Mouse (Mus musculus) liver, embryonic 15.5 days (tissue): ENCODE results near the gene Rcan1. TPM values are rescaled to one million over a fixed set of nuclear protein-coding genes. Genes with fewer than 3 reads are reported as not detected.
"Not testable (repeated sequence)": the region's sequence is repeated elsewhere in the genome, so short reads cannot be mapped to it uniquely, and the experiment has no call there.

Experiments
- ATAC-seq: fragments of 200-750 bp; cut with Nextera tagmentation; 2 replicates; pipeline ENCODE4 v1.8.0; 2017; ENCODE audit warnings: moderate number of reproducible peaks, mild to moderate bottlenecking, moderate library complexity; ENCODE audit not compliant: insufficient read depth
- H3K27ac ChIP-seq: fragments of 300-500 bp; sonication (generic); replicated peaks from 2 replicates; pipeline ENCODE4 v1.5.1; 2015; ENCODE audit warnings: mild to moderate bottlenecking, inconsistent platforms
- H3K27me3 ChIP-seq: fragments of 300-500 bp; sonication (generic); 2 replicates; pipeline ENCODE4 v1.6.1; 2015; ENCODE audit warnings: mild to moderate bottlenecking, inconsistent platforms
- H3K36me3 ChIP-seq: fragments of 300-500 bp; sonication (generic); replicated peaks from 2 replicates; pipeline ENCODE4 v1.6.1; 2015; ENCODE audit warnings: moderate library complexity, mild to moderate bottlenecking, inconsistent platforms
- H3K4me1 ChIP-seq: fragments of 300-500 bp; sonication (generic); replicated peaks from 2 replicates; pipeline ENCODE4 v1.6.1; 2015; ENCODE audit warnings: inconsistent platforms
- H3K4me2 ChIP-seq: fragments of 300-500 bp; sonication (generic); 2 replicates; pipeline ENCODE4 v1.6.1; 2015; ENCODE audit warnings: moderate library complexity, mild to moderate bottlenecking, inconsistent platforms
- H3K4me3 ChIP-seq: fragments of 300-500 bp; sonication (generic); replicated peaks from 2 replicates; pipeline ENCODE4 v1.5.1; 2015; ENCODE audit warnings: mild to moderate bottlenecking, inconsistent platforms
- H3K9ac ChIP-seq: fragments of 300-500 bp; sonication (generic); 2 replicates; pipeline ENCODE4 v1.6.1; 2015; ENCODE audit warnings: moderate library complexity, mild to moderate bottlenecking, inconsistent platforms
- H3K9me3 ChIP-seq: fragments of 300-500 bp; sonication (generic); replicated peaks from 2 replicates; pipeline ENCODE4 v1.6.1; 2016; ENCODE audit warnings: inconsistent platforms
- WGBS: fragments of 180-500 bp; shearing (Covaris S2); methylation state at CpG from one replicate; pipeline ENCODE4 v1.1.7; 2015; ENCODE audit warnings: mixed read lengths; ENCODE audit not compliant: insufficient replicate concordance; 5-methylcytosine and 5-hydroxymethylcytosine counted together
- polyA plus RNA-seq: library from polyadenylated mRNA; unstranded; fragments of >200 nt; fragmentation: Nextera tagmentation; extraction: Ambion mirVana; gene quantifications from 2 replicates; pipeline ENCODE4 v1.2.1, GENCODE M21; 2015

Rcan1 gene
- 9.1 and 9.3 TPM in 2 replicates for polyA plus RNA-seq

DNA sequence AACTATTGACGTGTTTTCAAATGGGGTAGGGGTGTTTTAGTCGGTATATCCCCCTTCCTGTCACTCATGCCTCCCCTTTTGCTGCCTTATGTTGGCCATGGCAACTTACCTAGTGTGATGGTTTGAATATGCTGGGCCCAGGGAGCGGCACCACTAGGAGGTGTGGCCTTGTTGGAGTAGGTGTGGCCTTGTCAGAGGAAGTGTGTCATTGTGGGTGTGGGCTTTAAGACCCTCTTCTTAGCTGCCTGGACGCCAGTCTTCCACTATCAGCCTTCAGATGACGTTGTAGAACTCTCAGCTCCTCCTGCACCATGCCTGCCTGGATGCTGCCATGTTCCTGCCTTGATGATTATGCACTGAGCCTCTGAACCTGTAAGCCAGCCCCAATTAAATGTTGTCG, at the start of gene Rcan1:
TSS of gene Rcan1 (minus strand) at position 162 of the 400 bp plus-strand sequence.
- Histone ChIP-seq H3K9me3 (no peaks in the 10 kb centered on the region), H3K27me3 (no peaks in the 10 kb centered on the region), H3K36me3 (no peaks in the 10 kb centered on the region), H3K4me2 (no peak within 1 kb of the TSS), H3K9ac (no peak within 1 kb of the TSS), H3K4me1 (peaks cover 11% of the 10 kb centered on the region), H3K27ac (no peak within 1 kb of the TSS), H3K4me3 (no peak within 1 kb of the TSS)
- 43% methylated on average over 6 of the region's 6 CpGs for WGBS
- no peak for ATAC-seq

DNA sequence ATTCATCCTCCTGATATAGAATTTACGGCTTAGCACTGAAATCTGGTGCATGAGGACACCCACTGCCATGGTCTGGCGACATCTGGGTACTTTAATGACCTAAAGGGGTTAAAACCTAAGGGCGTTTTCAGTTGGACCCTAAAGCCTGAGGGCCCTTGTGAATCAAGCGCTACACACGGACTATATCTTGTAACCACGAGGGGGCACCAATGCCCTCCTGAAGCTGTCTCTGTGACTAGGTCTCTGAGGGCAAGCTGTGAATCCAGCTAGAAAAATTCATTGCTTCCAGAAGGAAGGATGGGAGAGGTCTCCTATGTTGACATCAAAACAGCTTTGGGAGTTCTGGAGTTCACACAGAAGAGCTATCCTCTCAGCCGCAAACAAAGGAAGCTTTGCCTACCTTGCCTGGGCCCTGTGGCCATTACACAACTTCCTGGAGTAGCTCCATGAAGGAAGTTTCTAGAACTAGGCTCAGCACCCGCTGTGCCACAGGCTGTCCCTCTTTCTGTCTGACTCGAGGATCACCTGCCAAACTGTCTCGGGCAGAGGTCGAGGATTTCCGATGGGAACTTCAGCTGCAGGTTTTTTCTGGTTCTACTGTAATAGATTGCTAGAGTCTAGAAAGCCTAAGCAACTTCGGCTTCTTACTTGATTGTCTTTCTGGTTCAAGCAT, 49.3 kb upstream of the Rcan1 start:
- WGBS: 29% methylated on average over 13 of the region's 13 CpGs
- ATAC-seq: no peak
- no peak overlapping the region for H3K9ac ChIP-seq
- peaks cover 4% of the 10 kb centered on the region; the same call in 1 of the 2 replicates for H3K27me3 ChIP-seq
- no peaks in the 10 kb centered on the region for H3K9me3 ChIP-seq
- H3K4me3 ChIP-seq: no peak overlapping the region
- no peak overlapping the region for H3K27ac ChIP-seq
- H3K4me1 ChIP-seq: no peaks in the 10 kb centered on the region
- no peak overlapping the region for H3K4me2 ChIP-seq
- H3K36me3 ChIP-seq: no peaks in the 10 kb centered on the region

DNA sequence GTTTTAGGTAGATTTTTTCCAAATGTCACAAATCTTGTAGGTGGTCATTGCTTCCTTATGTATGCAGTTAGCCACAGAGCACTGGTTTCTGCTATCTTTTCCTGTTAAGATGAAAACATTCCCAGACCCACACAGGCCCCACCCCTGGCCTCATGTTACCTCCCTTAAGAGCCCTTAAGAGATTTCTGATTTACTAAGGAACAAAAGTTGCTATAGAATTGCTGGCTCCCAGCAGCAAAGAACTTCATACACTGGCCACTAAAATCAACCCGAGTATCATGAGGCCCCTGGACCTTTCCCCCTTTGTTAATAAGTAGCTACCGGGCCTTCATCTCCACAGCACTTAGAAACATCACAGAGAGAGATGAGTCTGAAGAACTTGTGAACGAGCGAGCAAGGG, 48.1 kb upstream of the Rcan1 start:
- Histone ChIP-seq H3K4me3 (no peak overlapping the region), H3K27ac (no peak overlapping the region), H3K9me3 (no peaks in the 10 kb centered on the region), H3K4me1 (no peaks in the 10 kb centered on the region), H3K36me3 (no peaks in the 10 kb centered on the region), H3K4me2 (no peak overlapping the region), H3K9ac (no peak overlapping the region), H3K27me3 (peaks cover 4% of the 10 kb centered on the region; the same call in 1 of the 2 replicates)
- WGBS: 52% methylated on average over 4 of the region's 4 CpGs
- ATAC-seq: no peak

DNA sequence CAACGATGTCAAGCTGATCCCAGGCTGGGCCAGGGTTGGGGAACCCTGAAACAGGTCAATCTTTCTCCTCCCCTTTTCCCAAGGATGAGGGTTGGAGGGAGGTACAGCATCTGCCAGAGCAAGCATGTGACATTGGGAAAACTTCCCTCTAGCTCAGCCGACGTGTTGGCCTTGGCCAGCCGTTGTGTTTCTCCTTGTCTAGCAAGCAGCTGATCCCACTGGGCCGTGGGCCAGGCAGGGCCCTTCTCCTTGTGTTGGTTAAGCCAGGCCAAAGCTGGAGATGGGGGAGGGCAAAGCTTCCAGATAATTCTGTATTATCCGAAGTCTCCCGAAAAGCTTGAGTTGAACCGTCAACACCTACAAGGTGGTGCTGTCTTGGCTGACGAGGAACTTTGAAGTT, 45.5 kb upstream of the Rcan1 start:
- Histone ChIP-seq H3K27me3 (peaks cover 9% of the 10 kb centered on the region), H3K36me3 (no peaks in the 10 kb centered on the region), H3K9ac (no peak overlapping the region), H3K9me3 (no peaks in the 10 kb centered on the region), H3K4me3 (no peak overlapping the region), H3K4me1 (no peaks in the 10 kb centered on the region; the same call in 1 of the 2 replicates), H3K27ac (no peak overlapping the region), H3K4me2 (no peak overlapping the region)
- no peak for ATAC-seq
- WGBS: 73% methylated on average over 9 of the region's 9 CpGs

DNA sequence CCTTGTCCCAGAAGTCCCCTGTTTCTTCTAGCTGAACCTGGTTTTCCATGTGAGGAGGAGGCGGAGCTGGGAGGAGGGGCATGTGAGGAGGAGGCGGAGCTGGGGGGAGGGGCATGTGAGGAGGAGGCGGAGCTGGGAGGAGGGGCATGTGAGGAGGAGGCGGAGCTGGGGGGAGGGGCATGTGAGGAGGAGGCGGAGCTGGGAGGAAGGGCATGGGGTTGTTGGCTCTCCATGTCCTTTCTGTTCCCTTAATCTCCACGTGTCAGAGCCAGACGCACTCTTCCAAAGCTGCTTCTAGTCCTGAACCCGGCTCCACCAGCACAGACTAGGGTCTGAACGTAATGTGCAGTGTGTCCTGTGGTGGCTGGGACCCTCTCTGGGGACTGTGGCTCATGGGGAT, 44.2 kb upstream of the Rcan1 start:
- H3K4me3 ChIP-seq, H3K27ac ChIP-seq, H3K27me3 ChIP-seq, H3K4me1 ChIP-seq, H3K4me2 ChIP-seq, H3K36me3 ChIP-seq, H3K9ac ChIP-seq, ATAC-seq, H3K9me3 ChIP-seq: not testable (repeated sequence)
- WGBS: 69% methylated on average over 8 of the region's 9 CpGs

DNA sequence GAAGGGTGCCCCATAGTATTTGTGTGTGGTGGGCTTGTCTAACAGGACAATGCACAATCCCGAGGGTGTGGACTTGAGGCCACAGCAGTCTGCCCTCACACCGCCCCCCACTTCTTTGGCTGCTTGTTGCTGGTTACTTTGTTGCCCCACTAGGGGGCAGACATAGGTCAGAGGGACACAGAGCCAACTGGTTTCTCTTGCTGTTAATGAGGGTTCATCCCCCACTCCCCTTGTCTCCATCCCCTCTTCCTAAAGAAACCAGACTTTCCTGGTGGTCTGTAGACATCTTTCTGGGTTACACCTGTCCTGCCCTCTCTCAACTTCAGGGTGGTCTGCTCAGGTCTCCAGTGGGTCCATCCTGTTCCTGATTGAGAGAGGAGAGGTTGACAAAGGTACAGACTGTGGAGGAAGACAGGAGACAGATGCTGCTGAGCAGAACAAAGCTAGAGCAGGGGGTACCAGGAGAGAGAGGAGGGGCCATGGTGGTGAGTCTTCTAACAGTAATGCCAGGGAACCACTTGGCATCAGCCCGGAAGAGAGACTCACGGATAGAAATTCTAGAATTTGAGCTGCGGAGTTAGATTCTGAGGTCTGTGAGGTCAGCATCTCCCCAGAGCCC, 41.2 kb upstream of the Rcan1 start:
- Histone ChIP-seq H3K4me2 (no peak overlapping the region), H3K27ac (no peak overlapping the region), H3K36me3 (no peaks in the 10 kb centered on the region), H3K4me3 (no peak overlapping the region), H3K9ac (no peak overlapping the region), H3K27me3 (peaks cover 19% of the 10 kb centered on the region), H3K4me1 (no peaks in the 10 kb centered on the region; the same call in 1 of the 2 replicates), H3K9me3 (no peaks in the 10 kb centered on the region)
- ATAC-seq: no peak
- 55% methylated on average over 5 of the region's 5 CpGs for whole genome bisulfite sequencing

DNA sequence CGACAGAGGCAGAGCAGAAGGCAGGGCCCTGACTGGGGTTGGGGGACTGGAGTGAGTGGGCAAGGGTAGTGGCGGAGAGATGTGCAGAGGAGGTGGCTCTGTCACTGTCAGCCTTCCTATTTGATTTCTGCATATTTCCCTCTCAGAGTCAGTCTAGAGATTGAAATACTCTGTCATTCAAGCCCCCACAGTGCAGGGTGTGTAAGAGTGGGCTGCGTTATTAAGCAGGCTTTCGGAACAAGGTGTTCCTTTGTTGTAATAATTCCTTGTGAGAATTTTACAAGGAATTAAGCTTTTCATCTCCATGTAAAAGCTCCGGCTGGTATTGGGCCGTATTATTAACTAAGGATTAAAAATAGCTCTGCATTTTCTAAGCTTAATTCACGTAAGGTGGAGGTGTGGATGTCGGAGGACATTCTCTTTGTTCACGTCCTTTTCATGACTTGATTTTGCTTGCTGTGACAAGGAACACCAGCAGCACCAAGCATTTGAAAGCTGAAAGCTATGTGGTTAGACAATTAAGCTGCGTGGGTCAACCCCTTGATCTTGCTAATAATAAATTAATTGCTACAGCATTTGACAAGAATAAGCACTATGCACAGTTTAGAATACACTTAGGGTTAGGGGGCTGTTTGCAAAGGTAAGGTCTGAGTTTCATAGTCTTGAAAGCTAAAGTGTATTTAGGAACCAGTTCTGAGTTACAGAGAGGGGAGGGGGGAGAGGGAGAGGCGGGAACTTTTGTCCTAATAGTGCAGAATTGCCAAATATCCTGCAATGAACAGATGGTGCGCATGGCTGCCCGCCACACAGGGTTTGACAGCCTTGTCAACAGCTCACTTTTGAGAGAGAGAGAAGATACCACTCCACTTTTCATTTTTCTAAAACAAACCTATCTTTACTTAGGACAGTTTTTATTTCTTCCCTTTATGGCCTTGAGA, 40.4 kb upstream of the Rcan1 start:
- no peaks in the 10 kb centered on the region; the same call in 1 of the 2 replicates for H3K4me1 ChIP-seq
- no peak overlapping the region for H3K9ac ChIP-seq
- no peak overlapping the region for H3K4me2 ChIP-seq
- WGBS: 58% methylated on average over 13 of the region's 13 CpGs
- H3K4me3 ChIP-seq: no peak overlapping the region
- no peak overlapping the region for H3K27ac ChIP-seq
- H3K36me3 ChIP-seq: no peaks in the 10 kb centered on the region
- H3K9me3 ChIP-seq: no peaks in the 10 kb centered on the region
- peaks cover 25% of the 10 kb centered on the region for H3K27me3 ChIP-seq
- ATAC-seq: no peak

DNA sequence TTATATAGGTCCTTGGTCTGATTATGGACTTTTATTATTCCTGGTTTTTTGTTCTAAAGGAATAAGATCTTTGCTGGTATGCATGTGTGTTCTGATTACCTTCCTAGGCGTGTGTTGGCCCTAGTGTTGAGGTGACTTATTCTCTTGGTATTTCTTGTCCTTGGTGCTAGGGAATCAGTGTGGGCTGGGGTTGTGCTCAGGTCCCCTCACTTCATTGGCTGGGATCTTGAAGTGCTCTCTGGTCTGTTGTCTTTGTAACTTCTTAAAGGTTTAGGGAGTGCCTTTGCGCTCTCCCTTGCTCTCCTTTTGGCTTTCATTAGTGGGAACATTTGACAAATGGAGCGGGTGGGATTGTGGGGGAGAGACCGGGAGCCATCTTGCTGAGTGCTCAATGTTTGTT, 36.9 kb upstream of the Rcan1 start:
- Histone ChIP-seq H3K27me3 (peaks cover 28% of the 10 kb centered on the region), H3K4me2 (no peak overlapping the region), H3K4me3 (no peak overlapping the region), H3K36me3 (no peaks in the 10 kb centered on the region), H3K4me1 (no peaks in the 10 kb centered on the region; the same call in 1 of the 2 replicates), H3K9me3 (no peaks in the 10 kb centered on the region), H3K27ac (no peak overlapping the region), H3K9ac (no peak overlapping the region)
- WGBS: 56% methylated on average over 4 of the region's 4 CpGs
- no peak for ATAC-seq

DNA sequence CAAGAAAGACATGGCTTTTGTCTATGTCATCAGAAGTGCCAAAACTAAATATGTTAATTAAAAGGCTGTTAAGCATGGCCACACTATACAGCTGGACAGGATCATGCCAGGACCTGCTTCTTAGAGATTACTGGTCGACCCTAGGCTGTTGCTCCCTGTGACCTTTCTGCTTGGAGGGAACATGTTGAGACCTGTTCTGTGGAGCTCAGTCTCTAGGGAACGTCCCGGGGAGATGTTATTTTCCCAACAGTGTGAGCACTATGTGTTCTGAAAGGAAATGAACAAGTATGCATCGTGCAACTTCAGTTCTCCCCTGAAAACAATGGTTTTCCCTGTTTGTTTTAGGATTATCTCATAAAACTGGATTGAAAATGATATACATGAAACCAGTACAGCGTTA, 32.4 kb upstream of the Rcan1 start:
- H3K4me1 ChIP-seq: peaks cover 6% of the 10 kb centered on the region; the same call in 1 of the 2 replicates
- H3K36me3 ChIP-seq: no peaks in the 10 kb centered on the region
- H3K27me3 ChIP-seq: peaks cover 61% of the 10 kb centered on the region
- H3K4me2 ChIP-seq: no peak overlapping the region
- no peak overlapping the region for H3K4me3 ChIP-seq
- H3K9ac ChIP-seq: no peak overlapping the region
- no peak for ATAC-seq
- H3K27ac ChIP-seq: no peak overlapping the region
- H3K9me3 ChIP-seq: no peaks in the 10 kb centered on the region
- 51% methylated on average over 5 of the region's 5 CpGs for WGBS

DNA sequence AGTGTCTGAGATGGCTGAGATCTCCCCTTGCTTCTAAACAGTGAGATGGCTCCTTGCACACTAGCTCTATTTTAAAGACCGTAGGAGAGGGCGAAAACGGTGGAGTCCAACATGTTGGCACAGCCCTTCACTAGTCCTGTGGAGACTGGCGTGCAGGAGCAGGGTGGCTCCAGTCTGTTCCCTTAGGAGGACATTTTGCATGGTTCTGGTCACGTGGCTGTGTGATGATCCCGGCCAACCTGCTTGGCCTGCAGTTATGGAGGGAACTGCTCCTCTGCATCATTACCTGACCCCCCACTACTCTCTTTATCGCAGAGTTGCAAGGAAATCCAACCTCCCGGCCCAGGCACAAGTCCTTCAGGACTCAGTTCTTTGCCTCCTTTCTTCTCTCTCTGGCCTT, 29.9 kb upstream of the Rcan1 start:
- Histone ChIP-seq H3K36me3 (no peaks in the 10 kb centered on the region), H3K4me1 (peaks cover 6% of the 10 kb centered on the region; the same call in 1 of the 2 replicates), H3K9me3 (no peaks in the 10 kb centered on the region), H3K9ac (no peak overlapping the region), H3K4me3 (no peak overlapping the region), H3K27ac (no peak overlapping the region), H3K4me2 (no peak overlapping the region), H3K27me3 (peaks cover 71% of the 10 kb centered on the region)
- WGBS: 61% methylated on average over 8 of the region's 8 CpGs
- ATAC-seq: no peak

DNA sequence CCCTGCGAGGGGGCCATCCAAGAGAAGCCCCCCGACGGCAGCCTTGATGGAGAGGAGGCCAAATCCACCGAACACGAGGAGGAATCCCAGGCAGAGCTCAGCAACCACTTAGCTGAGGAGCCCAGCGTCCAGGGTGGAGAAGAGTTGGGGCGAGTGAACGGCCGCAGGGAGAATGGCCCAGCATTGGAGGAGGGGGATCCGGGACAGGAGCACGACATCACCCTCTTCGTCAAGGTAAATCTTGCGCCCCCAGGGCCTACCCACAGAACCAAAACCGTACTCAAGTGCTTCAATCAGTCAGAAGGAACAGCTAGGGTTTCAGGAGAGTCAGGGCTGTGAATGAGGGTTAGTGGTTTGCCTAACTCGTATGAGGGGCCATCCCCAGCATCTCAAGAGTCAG, 28.7 kb upstream of the Rcan1 start:
- H3K9me3 ChIP-seq: no peaks in the 10 kb centered on the region
- H3K4me2 ChIP-seq: peak overlapping the region; percentile 68
- peaks cover 13% of the 10 kb centered on the region for H3K4me1 ChIP-seq
- H3K27ac ChIP-seq: no peak overlapping the region
- H3K9ac ChIP-seq: no peak overlapping the region
- ATAC-seq: no peak
- H3K4me3 ChIP-seq: peak overlapping the region; percentile 45; the same call in 1 of the 2 replicates
- no peaks in the 10 kb centered on the region for H3K36me3 ChIP-seq
- peaks cover 71% of the 10 kb centered on the region for H3K27me3 ChIP-seq
- 20% methylated on average over 15 of the region's 15 CpGs for WGBS
